Mouse (Mus musculus) heart, postnatal 10 days (tissue): Measurements from ENCODE around the gene Galnt17. TPM values are rescaled to one million over a fixed set of nuclear protein-coding genes. Genes with fewer than 3 reads are reported as not detected.
A peak's percentile ranks its signal among the peaks of the same experiment; 100 is the strongest.

Experiments used
- DNase-seq, 2 experiments: peaks; one replicate each; pipeline ENCODE4 v3.0.0; 2021
- intact Hi-C: fragments of 180-260 bp; cut with DNase I; formaldehyde crosslinking; loops from one replicate; pipeline ENCODE4 v1.15.1; 2025
- total RNA-seq, 2 experiments: library from RNA; stranded (reverse); gene quantifications; 2 replicates each; pipeline ENCODE4 v1.2.3; 2021

Galnt17 gene
- total RNA-seq, 2 experiments from 2014 or later = 4.0 to 6.2 TPM

GRCm38 (mm10) chr5:131157866-131158265 lies 150.4 kb downstream of the Galnt17 start:
- intact Hi-C loops = loop anchor here (2.0 to 10.0 kb wide), 2 partner anchors 147 to 271 kb away; partner anchors contain the start of gene Galnt17
- no peak for DNase-seq

- DNase-seq = no peak
Measured at GRCm38 (mm10) chr5:131156323-131156722, 152.0 kb downstream of the Galnt17 start.

GRCm38 (mm10) chr5:131142606-131143005 lies 165.7 kb downstream of the Galnt17 start:
- intact Hi-C loops = no loop called here
- DNase-seq = no peak

More at GRCm38 (mm10) chr5:131156323-131156722, 152.0 kb downstream of the Galnt17 start:
- intact Hi-C loops = loop anchor here (2.0 to 10.0 kb wide), 2 partner anchors 148 to 272 kb away; partner anchors contain the start of gene Galnt17

- intact Hi-C loops = no loop called here
Measured at GRCm38 (mm10) chr5:131134809-131135208, 173.5 kb downstream of the Galnt17 start.

GRCm38 (mm10) chr5:131120296-131120840 lies 187.9 kb downstream of the Galnt17 start:
- DNase-seq = no peak
- intact Hi-C loops = no loop called here

More at GRCm38 (mm10) chr5:131134809-131135208, 173.5 kb downstream of the Galnt17 start:
- no peak for DNase-seq

GRCm38 (mm10) chr5:131119896-131120295 lies 188.4 kb downstream of the Galnt17 start:
- no peak for DNase-seq
- intact Hi-C loops = no loop called here

- intact Hi-C loops = no loop called here
- DNase-seq = no peak
Measured at GRCm38 (mm10) chr5:131117391-131118040, 190.8 kb downstream of the Galnt17 start.

- intact Hi-C loops = no loop called here
- no peak for DNase-seq
Measured at GRCm38 (mm10) chr5:131113850-131114470, 194.3 kb downstream of the Galnt17 start.

GRCm38 (mm10) chr5:131107188-131107587 lies 201.1 kb downstream of the Galnt17 start:
- intact Hi-C loops = no loop called here
- DNase-seq = no peak

- intact Hi-C loops = no loop called here
- no peak for DNase-seq
Measured at GRCm38 (mm10) chr5:131096824-131097223, 211.5 kb downstream of the Galnt17 start.

- intact Hi-C loops = no loop called here
- DNase-seq = no peak
Measured at GRCm38 (mm10) chr5:131095635-131096034, 212.7 kb downstream of the Galnt17 start.

- intact Hi-C loops = no loop called here
- no peak for DNase-seq
Measured at GRCm38 (mm10) chr5:131094771-131095170, 213.5 kb downstream of the Galnt17 start.

GRCm38 (mm10) chr5:131094138-131094537 lies 214.2 kb downstream of the Galnt17 start:
- no peak for DNase-seq
- intact Hi-C loops = no loop called here

- DNase-seq = no peak
- intact Hi-C loops = no loop called here
Measured at GRCm38 (mm10) chr5:131089876-131090275, 218.4 kb downstream of the Galnt17 start.

GRCm38 (mm10) chr5:131088866-131089265 lies 219.4 kb downstream of the Galnt17 start:
- DNase-seq = no peak
- intact Hi-C loops = no loop called here

- DNase-seq = no peak
- intact Hi-C loops = no loop called here
Measured at GRCm38 (mm10) chr5:131083072-131083657, 225.1 kb downstream of the Galnt17 start.

GRCm38 (mm10) chr5:131077682-131078081 lies 230.6 kb downstream of the Galnt17 start:
- intact Hi-C loops = no loop called here
- DNase-seq = no peak

- intact Hi-C loops = no loop called here
- no peak for DNase-seq
Measured at GRCm38 (mm10) chr5:131075795-131076194, 232.5 kb downstream of the Galnt17 start.

- no peak for DNase-seq
- intact Hi-C loops = no loop called here
Measured at GRCm38 (mm10) chr5:131074295-131074694, 234.0 kb downstream of the Galnt17 start.

GRCm38 (mm10) chr5:131065174-131065573 lies 243.1 kb downstream of the Galnt17 start:
- intact Hi-C loops = no loop called here
- peak; percentile 3 to 23 for DNase-seq

- no peak for DNase-seq
- intact Hi-C loops = no loop called here
Measured at GRCm38 (mm10) chr5:131048505-131048904, 259.8 kb downstream of the Galnt17 start.
